Mouse (Mus musculus): ENCODE data around the gene Ttc3. TPM values are rescaled to one million over a fixed set of nuclear protein-coding genes. Genes with fewer than 3 reads are reported as not detected.
A peak's percentile ranks its signal among the peaks of the same experiment; 100 is the strongest.

Gene Ttc3
- polyA plus RNA-seq, 1 experiment from 2014 or later: 151 TPM

GRCm38 (mm10) chr16:94395051-94395450, 24.6 kb downstream of the Ttc3 start:
- Histone ChIP-seq H3K27ac (no peak overlapping the region), H3K4me2 (no peak overlapping the region), H3K4me3 (no peak overlapping the region), H3K4me1 (replicated peaks) (peaks cover 11% of the 10 kb centered on the region), H3K9me3 (replicated peaks) (no peaks in the 10 kb centered on the region), H3K27me3 (no peaks in the 10 kb centered on the region), H3K9ac (no peak overlapping the region), H3K36me3 (peaks cover 5% of the 10 kb centered on the region)
- WGBS: 56% methylated on average over 3 of the region's 3 CpGs
- ATAC-seq (replicated peaks; ENCODE audit: insufficient number of reproducible peaks, insufficient read depth, low FRiP score, low read depth): no peak

GRCm38 (mm10) chr16:94396641-94397040, 26.2 kb downstream of the Ttc3 start:
- WGBS: 70% methylated on average over 7 of the region's 7 CpGs
- H3K9me3 ChIP-seq (replicated peaks): no peaks in the 10 kb centered on the region
- no peak overlapping the region for H3K9ac ChIP-seq
- no peak for ATAC-seq (replicated peaks; ENCODE audit: insufficient number of reproducible peaks, insufficient read depth, low FRiP score, low read depth)
- H3K36me3 ChIP-seq: peaks cover 5% of the 10 kb centered on the region
- H3K27ac ChIP-seq: no peak overlapping the region
- H3K27me3 ChIP-seq: no peaks in the 10 kb centered on the region
- H3K4me2 ChIP-seq: no peak overlapping the region
- H3K4me3 ChIP-seq: no peak overlapping the region
- H3K4me1 ChIP-seq (replicated peaks): peaks cover 20% of the 10 kb centered on the region

GRCm38 (mm10) chr16:94399141-94399540, 28.7 kb downstream of the Ttc3 start:
- no peak overlapping the region for H3K9ac ChIP-seq
- no peak overlapping the region for H3K4me2 ChIP-seq
- H3K9me3 ChIP-seq (replicated peaks): no peaks in the 10 kb centered on the region
- no peak overlapping the region for H3K4me3 ChIP-seq
- H3K27ac ChIP-seq: peak overlapping the region; percentile 26
- 44% methylated on average over 2 of the region's 2 CpGs for WGBS
- H3K4me1 ChIP-seq (replicated peaks): peaks cover 27% of the 10 kb centered on the region
- no peak for ATAC-seq (replicated peaks; ENCODE audit: insufficient number of reproducible peaks, insufficient read depth, low FRiP score, low read depth)
- no peaks in the 10 kb centered on the region for H3K27me3 ChIP-seq
- H3K36me3 ChIP-seq: peaks cover 5% of the 10 kb centered on the region

GRCm38 (mm10) chr16:94401636-94402035, 31.2 kb downstream of the Ttc3 start:
- H3K4me2 ChIP-seq: no peak overlapping the region
- H3K9ac ChIP-seq: no peak overlapping the region
- H3K9me3 ChIP-seq (replicated peaks): no peaks in the 10 kb centered on the region
- H3K27ac ChIP-seq: peak overlapping the region; percentile 9
- H3K4me3 ChIP-seq: no peak overlapping the region
- no peak for ATAC-seq (replicated peaks; ENCODE audit: insufficient number of reproducible peaks, insufficient read depth, low FRiP score, low read depth)
- WGBS: 20% methylated on average over 2 of the region's 2 CpGs
- no peaks in the 10 kb centered on the region for H3K27me3 ChIP-seq
- H3K4me1 ChIP-seq (replicated peaks): peaks cover 27% of the 10 kb centered on the region
- H3K36me3 ChIP-seq: peaks cover 11% of the 10 kb centered on the region

GRCm38 (mm10) chr16:94402185-94402584, 31.8 kb downstream of the Ttc3 start:
- WGBS: 65% methylated on average over 4 of the region's 4 CpGs
- Histone ChIP-seq H3K4me3 (no peak overlapping the region), H3K4me2 (no peak overlapping the region), H3K36me3 (peaks cover 11% of the 10 kb centered on the region), H3K4me1 (replicated peaks) (peaks cover 27% of the 10 kb centered on the region), H3K27me3 (no peaks in the 10 kb centered on the region), H3K9me3 (replicated peaks) (no peaks in the 10 kb centered on the region), H3K27ac (no peak overlapping the region), H3K9ac (no peak overlapping the region)
- ATAC-seq (replicated peaks; ENCODE audit: insufficient number of reproducible peaks, insufficient read depth, low FRiP score, low read depth): no peak

- peaks cover 25% of the 10 kb centered on the region; the same call in 1 of the 2 replicates for H3K36me3 ChIP-seq
- peak overlapping the region; percentile 15; the same call in 1 of the 2 replicates for H3K4me2 ChIP-seq
- ATAC-seq (replicated peaks; ENCODE audit: insufficient number of reproducible peaks, insufficient read depth, low FRiP score, low read depth): no peak; the same call in 1 of the 2 replicates
- no peaks in the 10 kb centered on the region for H3K9me3 ChIP-seq (replicated peaks)
- no peak overlapping the region for H3K9ac ChIP-seq
- H3K27ac ChIP-seq: peak overlapping the region; percentile 54
- WGBS: 56% methylated on average over 3 of the region's 3 CpGs
- peaks cover 5% of the 10 kb centered on the region for H3K4me1 ChIP-seq (replicated peaks)
- H3K4me3 ChIP-seq: no peak overlapping the region
- no peaks in the 10 kb centered on the region for H3K27me3 ChIP-seq
Measured at GRCm38 (mm10) chr16:94411287-94411686, 40.9 kb downstream of the Ttc3 start.

- 52% methylated on average over 2 of the region's 2 CpGs for WGBS
- Histone ChIP-seq H3K4me1 (replicated peaks) (peaks cover 5% of the 10 kb centered on the region), H3K9ac (no peak overlapping the region), H3K9me3 (replicated peaks) (no peaks in the 10 kb centered on the region), H3K27ac (0 out of 2 replicates have a peak overlapping the region, but pooled peaks have one; percentile 3), H3K36me3 (peaks cover 30% of the 10 kb centered on the region; the same call in 1 of the 2 replicates), H3K27me3 (no peaks in the 10 kb centered on the region), H3K4me3 (no peak overlapping the region), H3K4me2 (no peak overlapping the region)
- ATAC-seq (replicated peaks; ENCODE audit: insufficient number of reproducible peaks, insufficient read depth, low FRiP score, low read depth): no peak
Measured at GRCm38 (mm10) chr16:94412198-94412597, 41.8 kb downstream of the Ttc3 start.

- 95% methylated on average over 4 of the region's 4 CpGs for WGBS
- H3K36me3 ChIP-seq: peaks cover 35% of the 10 kb centered on the region; the same call in 1 of the 2 replicates
Measured at GRCm38 (mm10) chr16:94412760-94413159, 42.3 kb downstream of the Ttc3 start.

GRCm38 (mm10) chr16:94414151-94414550, 43.7 kb downstream of the Ttc3 start:
- Histone ChIP-seq H3K36me3 (peaks cover 45% of the 10 kb centered on the region), H3K27ac (no peak overlapping the region), H3K4me3 (no peak overlapping the region), H3K9ac (no peak overlapping the region), H3K9me3 (replicated peaks) (no peaks in the 10 kb centered on the region), H3K27me3 (no peaks in the 10 kb centered on the region), H3K4me2 (no peak overlapping the region), H3K4me1 (replicated peaks) (peaks cover 5% of the 10 kb centered on the region)
- 93% methylated on average over 6 of the region's 6 CpGs for WGBS
- ATAC-seq (replicated peaks; ENCODE audit: insufficient number of reproducible peaks, insufficient read depth, low FRiP score, low read depth): no peak

More at GRCm38 (mm10) chr16:94412760-94413159, 42.3 kb downstream of the Ttc3 start:
- ATAC-seq (replicated peaks; ENCODE audit: insufficient number of reproducible peaks, insufficient read depth, low FRiP score, low read depth): no peak
- no peaks in the 10 kb centered on the region for H3K27me3 ChIP-seq
- H3K4me2 ChIP-seq: no peak overlapping the region
- H3K9me3 ChIP-seq (replicated peaks): no peaks in the 10 kb centered on the region
- no peak overlapping the region for H3K27ac ChIP-seq
- H3K4me1 ChIP-seq (replicated peaks): peaks cover 5% of the 10 kb centered on the region
- no peak overlapping the region for H3K4me3 ChIP-seq
- H3K9ac ChIP-seq: no peak overlapping the region

GRCm38 (mm10) chr16:94420498-94420897, 50.1 kb downstream of the Ttc3 start:
- no peak overlapping the region for H3K9ac ChIP-seq
- no peaks in the 10 kb centered on the region for H3K9me3 ChIP-seq (replicated peaks)
- no peaks in the 10 kb centered on the region for H3K27me3 ChIP-seq
- no peak for ATAC-seq (replicated peaks; ENCODE audit: insufficient number of reproducible peaks, insufficient read depth, low FRiP score, low read depth)
- WGBS: 96% methylated on average over 3 of the region's 3 CpGs
- H3K4me2 ChIP-seq: no peak overlapping the region
- H3K36me3 ChIP-seq: peaks cover 77% of the 10 kb centered on the region
- no peaks in the 10 kb centered on the region for H3K4me1 ChIP-seq (replicated peaks)
- H3K27ac ChIP-seq: no peak overlapping the region
- H3K4me3 ChIP-seq: no peak overlapping the region

- no peaks in the 10 kb centered on the region for H3K9me3 ChIP-seq (replicated peaks)
- no peak overlapping the region for H3K9ac ChIP-seq
- H3K27ac ChIP-seq: no peak overlapping the region
- no peak overlapping the region for H3K4me3 ChIP-seq
- H3K27me3 ChIP-seq: no peaks in the 10 kb centered on the region
- no peak overlapping the region for H3K4me2 ChIP-seq
- WGBS: 90% methylated on average over 4 of the region's 4 CpGs
- no peak for ATAC-seq (replicated peaks; ENCODE audit: insufficient number of reproducible peaks, insufficient read depth, low FRiP score, low read depth)
- H3K36me3 ChIP-seq: peaks cover 72% of the 10 kb centered on the region
- no peaks in the 10 kb centered on the region for H3K4me1 ChIP-seq (replicated peaks)
Measured at GRCm38 (mm10) chr16:94428948-94429347, 58.5 kb downstream of the Ttc3 start.

- Histone ChIP-seq H3K4me3 (no peak overlapping the region), H3K9me3 (replicated peaks) (no peaks in the 10 kb centered on the region), H3K36me3 (peaks cover 77% of the 10 kb centered on the region), H3K9ac (no peak overlapping the region), H3K4me2 (no peak overlapping the region), H3K27me3 (no peaks in the 10 kb centered on the region), H3K27ac (peak overlapping the region; percentile 60), H3K4me1 (replicated peaks) (peaks cover 5% of the 10 kb centered on the region; the same call in 1 of the 2 replicates)
- 76% methylated on average over 8 of the region's 8 CpGs for WGBS
- no peak for ATAC-seq (replicated peaks; ENCODE audit: insufficient number of reproducible peaks, insufficient read depth, low FRiP score, low read depth)
Measured at GRCm38 (mm10) chr16:94435495-94436234, 65.2 kb downstream of the Ttc3 start.

All from heart, embryonic 15.5 days (tissue).